Mouse (Mus musculus): ENCODE measurements around the gene Nos1. TPM values are rescaled to one million over a fixed set of nuclear protein-coding genes. Genes with fewer than 3 reads are reported as not detected.

Nos1 gene
- total RNA-seq, 2 experiments from 2014 or later: 0.19 to 0.65 TPM

DNA sequence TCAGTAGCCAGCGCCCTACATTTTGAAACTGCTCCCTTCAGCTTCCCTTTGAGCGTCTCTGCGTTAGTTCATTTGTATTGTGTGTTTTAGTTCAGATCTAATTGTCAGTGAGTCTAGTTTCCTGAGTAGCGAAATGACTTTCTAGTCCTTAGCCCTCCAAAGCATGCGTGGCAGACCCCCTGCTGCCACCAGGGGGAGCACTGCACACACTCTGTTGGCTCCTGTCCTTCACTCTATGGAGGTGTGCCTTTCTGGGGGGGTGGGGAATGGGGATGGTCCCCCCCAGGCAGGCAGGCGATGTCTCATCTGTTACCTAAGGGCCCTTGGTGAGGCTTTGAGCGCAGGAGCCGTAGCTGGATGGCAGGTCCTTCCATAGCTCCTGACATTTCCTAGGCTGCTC, 223.8 kb downstream of the Nos1 start:
- peak; percentile 78 for DNase-seq

DNA sequence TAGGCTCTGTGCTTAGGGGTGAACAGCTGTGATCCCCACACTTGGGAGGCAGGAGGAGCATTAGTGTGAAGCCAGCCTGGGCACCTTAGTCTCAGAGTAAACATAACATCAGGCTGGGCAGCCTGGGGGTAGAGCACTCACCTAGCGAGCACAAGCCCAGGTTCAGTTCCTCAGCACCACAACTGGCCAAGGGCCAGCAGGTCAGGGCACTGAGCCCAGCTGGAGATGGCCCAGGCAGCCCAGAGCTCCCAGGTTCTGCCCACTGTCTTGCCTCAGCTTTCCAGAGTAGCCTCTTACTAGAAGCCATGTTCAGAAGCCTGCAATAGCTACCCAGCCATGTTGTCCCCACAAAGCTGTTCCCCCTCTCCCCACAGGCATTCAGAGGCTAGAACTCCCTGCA, 224.9 kb downstream of the Nos1 start:
- no peak for DNase-seq

DNA sequence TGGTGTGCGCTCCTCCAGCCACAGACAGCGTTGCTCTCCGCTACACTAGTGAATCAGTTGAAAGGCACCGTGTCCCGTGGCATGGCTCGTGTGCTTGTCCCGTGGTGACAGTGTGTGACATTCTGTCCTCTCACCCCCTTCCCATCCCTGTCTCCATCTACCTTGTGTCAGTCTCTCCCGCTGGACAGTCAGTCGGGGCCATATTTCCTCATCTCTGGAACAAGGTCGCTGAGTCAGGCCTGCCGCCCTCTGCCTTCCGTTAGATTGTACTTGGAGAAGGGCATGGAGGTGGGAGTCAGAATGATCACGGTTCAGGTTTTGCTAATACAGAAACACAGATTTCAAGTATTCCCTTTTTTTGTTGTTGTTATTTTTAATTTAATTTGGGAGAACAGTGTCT, 227.5 kb downstream of the Nos1 start:
- DNase-seq: no peak

Other genes with a start within 250 kb of the Nos1 start
- 10 to 100 TPM; 59.3 to 62.4 TPM for gene Fbxo21, start 195.7 kb downstream of the Nos1 start, total RNA-seq (2021)
- gene Tesc, start 246.7 kb downstream of the Nos1 start, total RNA-seq (2021): 10 to 100 TPM; 57.1 to 58.8 TPM